Mouse (Mus musculus) monocyte, adult 2 months (primary cell): ENCODE results near the gene Fam90a1a.
"Not testable (repeated sequence)": the region's sequence is repeated elsewhere in the genome, so short reads cannot be mapped to it uniquely, and the experiment has no call there.

ENCODE experiments used
- DNase-seq, 2 experiments: peaks; one replicate each; pipeline ENCODE4 v3.0.0; 2022; ENCODE audit warnings: low spot score in 2 of 2, low read depth in 1 of 2

Gene Fam90a1a

DNA sequence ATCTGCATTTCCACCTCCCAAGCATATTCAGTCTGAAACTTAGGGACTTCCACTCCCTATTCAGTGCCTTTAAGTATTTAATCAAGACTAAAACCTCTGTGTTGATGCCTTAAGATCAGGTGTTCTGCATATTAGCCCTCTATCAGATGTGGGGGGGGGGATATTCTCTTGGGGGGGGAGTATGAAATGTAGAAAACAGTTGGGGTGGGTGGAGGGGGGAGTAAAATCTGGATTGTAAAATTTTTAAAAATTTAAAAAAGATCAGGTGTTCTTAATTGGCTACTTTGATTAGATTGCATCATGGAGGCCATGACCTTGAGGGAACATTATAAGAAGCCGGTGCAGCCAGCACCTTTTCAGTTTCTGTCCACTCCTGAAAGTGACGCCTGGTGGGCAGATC, at the start of gene Fam90a1a:
Gene Fam90a1a (plus strand): TSS at position 301 of the 400 bp plus-strand sequence.
- no peak for DNase-seq

DNA sequence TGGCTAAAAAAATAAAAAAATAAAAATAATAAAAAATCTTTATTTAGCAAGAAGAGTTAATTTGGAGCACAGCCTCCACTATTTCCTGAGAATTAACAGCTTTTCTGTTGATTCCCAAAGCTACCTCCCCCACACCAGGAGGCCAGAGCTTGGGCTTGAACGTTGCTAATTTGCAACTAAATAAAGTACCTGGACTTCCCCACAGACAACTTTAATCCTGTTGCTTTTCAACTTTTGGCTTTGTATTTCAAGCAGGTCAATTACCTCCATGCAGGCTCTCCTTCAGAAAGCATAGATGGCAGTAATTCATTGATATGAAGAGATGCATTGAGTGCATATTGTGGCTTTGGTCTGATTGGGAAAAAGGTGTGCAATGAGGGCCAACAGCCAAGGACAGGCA, 46.6 kb upstream of the Fam90a1a start:
- DNase-seq: no peak

- no peak for DNase-seq
Observed at GRCm38 (mm10) chr8:21912554-21912953, 46.0 kb upstream of the Fam90a1a start.

DNA sequence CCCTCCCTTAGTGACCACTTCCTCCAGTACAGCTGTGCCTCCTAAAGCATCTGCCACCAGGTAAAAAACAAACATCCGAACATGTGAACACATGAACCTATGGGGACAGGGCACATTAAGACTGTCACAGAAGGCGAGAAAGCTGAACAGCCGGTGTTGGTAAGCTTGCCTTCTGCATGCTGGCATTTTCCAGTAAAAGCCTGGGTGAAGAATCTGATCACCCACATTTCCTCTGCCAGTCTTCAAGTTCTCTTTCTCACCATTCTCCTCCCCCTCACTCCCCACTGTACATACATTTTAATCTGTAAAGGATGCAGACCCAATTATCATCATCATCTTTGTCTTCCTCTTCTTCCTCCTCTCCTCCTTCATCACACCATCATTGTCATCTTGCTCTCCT, 42.9 kb upstream of the Fam90a1a start:
- DNase-seq: no peak

DNA sequence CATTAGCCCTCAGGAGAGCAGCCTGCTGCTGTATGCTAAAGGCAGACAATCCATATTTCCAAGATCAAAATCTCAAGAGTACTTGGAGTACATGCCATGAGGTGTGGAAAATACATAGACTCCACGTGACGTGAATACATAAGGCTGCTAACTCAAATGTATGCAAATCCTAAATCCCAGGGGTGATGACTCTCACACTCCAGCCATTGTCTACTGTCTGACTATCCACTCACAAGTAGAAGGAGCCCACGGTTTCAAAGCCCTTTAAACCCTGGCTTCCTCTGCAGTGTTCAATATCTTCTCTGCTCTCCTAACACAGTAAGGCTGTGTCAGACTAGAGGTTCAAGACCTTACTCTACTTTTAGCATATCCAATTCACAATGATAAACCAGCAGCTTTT, 27.8 kb upstream of the Fam90a1a start:
- DNase-seq: not testable (repeated sequence)

GRCm38 (mm10) chr8:21932610-21933009, 25.9 kb upstream of the Fam90a1a start, which contains the start of gene Defb15:
Gene Defb15, minus strand, starts transcription at chr8:21932710.
- DNase-seq: no peak

DNA sequence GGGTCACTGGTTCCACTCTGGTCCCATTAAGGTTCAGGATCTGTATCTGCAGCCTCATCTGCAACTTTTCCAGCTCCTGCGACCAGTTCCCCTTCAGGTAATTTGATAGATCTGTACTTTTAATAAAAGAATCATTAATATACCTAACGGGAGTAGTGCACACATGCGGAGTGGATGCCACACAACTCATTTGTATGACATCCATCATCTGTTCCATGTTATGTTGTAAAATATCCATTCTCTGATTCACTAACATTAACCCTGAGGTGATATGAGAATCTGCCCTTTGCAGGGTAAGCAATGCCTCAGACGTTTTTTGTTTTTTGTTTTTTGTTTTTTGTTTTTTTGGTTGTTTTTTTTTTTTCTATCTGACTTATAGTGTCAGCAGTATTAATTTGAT, 20.5 kb upstream of the Fam90a1a start, which contains the start of gene Defb35:
Gene Defb35 (plus strand): TSS at position 301 of the 400 bp plus-strand sequence.
- DNase-seq: not testable (repeated sequence)

DNA sequence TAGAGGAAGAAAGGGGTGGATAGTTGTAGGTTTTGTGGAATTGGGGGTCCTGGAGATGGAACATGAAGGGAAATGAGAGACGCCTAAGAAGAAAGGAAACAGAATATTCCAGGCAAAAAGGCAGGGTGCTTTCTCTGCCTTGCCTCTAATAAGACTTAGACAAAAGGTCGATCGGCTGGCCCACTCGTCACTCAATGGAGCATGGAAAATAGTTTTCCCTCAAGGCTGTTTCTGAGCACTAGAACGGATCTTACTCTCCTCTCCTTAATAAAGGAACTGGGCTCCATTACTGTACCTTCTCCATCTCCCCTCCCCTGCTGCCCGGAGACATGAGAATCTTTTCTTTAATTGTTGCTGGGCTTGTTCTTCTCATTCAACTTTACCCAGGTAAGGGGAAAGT, 12.1 kb upstream of the Fam90a1a start, which contains the start of gene Defb13:
Gene Defb13 (plus strand): TSS at position 301 of the 400 bp plus-strand sequence.
- DNase-seq: no peak

- no peak for DNase-seq
Observed at GRCm38 (mm10) chr8:21947311-21948017, 11.1 kb upstream of the Fam90a1a start.

DNA sequence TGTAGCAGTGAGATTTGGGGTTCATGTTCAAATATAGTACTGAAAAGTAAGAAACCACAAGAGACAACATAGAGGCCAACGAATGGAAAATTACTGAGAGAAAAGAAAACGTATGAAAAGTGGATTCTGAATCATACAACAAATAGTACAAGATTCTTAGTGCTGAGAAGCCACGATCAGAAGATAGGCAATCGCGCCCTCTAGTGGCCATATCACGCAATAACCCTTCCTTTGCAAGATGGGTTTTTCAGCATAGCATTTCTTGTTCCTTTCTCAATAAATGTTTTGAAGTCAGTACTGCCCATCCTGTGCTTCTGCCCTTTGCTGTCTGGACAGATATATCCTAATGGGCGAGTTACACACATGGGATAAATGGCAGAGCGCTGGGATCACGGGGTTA, 3.2 kb upstream of the Fam90a1a start:
- DNase-seq: no peak

- no peak for DNase-seq
Observed at GRCm38 (mm10) chr8:21956336-21956735, 2.2 kb upstream of the Fam90a1a start.

- DNase-seq: no peak
Observed at GRCm38 (mm10) chr8:21966646-21967045, 8.1 kb downstream of the Fam90a1a start.

- no peak for DNase-seq
Observed at GRCm38 (mm10) chr8:21969475-21969874, 11.0 kb downstream of the Fam90a1a start, which contains the start of gene Ccdc70. Gene Ccdc70, plus strand, starts transcription at chr8:21969775.

DNA sequence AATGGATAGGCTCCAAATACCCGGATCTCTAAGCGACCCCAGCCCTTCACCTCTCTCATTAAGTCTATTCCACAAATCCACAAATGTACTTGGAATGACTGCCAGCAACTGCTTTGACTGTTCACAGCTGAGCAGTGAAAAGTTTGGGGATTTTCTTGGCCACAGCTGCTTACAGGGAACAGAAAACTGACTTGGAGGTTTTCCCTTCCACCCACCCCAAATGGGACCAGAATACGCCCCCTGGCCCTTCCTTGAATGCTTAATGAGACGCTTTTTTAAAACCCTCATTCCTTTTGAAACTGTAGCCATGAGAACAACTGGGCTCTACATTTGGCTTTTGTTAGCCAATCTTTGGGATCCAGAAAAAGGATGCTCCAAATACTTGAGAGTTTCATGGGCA, 19.7 kb downstream of the Fam90a1a start:
- no peak for DNase-seq

DNA sequence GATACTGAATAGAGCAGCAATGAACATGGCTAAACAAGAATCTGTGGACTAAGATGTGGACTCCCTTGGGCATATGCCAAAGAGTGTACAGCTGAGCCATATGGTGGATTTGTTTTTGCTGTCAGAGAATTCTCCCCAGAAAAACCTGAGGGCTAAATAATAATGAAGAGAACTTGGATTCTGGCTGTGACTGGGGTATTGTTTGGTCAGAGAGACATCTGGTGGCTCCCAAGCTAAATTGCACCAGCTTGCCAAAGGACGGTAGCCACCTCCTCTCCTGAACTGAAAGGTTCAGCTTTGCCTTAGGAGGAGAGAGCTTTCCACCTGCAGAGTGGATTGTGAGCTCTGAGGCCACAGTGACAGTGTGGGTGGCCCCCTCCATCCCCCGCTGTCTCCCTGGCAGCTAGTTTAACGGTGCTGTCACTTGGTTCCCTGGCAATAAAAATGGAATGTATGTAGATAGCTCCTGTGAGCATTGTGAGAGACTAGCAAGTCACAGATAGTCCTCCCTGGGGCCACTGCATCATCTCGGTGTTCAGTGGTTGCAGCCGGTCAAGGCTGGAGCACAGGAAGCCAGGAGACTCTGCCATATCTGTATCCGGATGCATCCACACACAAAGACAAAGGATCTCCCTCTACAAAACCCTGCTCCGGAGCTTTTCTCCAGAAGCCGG, 23.3 kb downstream of the Fam90a1a start:
- DNase-seq: no peak

GRCm38 (mm10) chr8:21992184-21992583, 33.7 kb downstream of the Fam90a1a start:
- no peak for DNase-seq

GRCm38 (mm10) chr8:21995181-21995580, 36.7 kb downstream of the Fam90a1a start:
- DNase-seq: no peak

GRCm38 (mm10) chr8:22004750-22005522, 46.4 kb downstream of the Fam90a1a start:
- DNase-seq: no peak

GRCm38 (mm10) chr8:22006423-22006822, 47.9 kb downstream of the Fam90a1a start:
- DNase-seq: no peak

DNA sequence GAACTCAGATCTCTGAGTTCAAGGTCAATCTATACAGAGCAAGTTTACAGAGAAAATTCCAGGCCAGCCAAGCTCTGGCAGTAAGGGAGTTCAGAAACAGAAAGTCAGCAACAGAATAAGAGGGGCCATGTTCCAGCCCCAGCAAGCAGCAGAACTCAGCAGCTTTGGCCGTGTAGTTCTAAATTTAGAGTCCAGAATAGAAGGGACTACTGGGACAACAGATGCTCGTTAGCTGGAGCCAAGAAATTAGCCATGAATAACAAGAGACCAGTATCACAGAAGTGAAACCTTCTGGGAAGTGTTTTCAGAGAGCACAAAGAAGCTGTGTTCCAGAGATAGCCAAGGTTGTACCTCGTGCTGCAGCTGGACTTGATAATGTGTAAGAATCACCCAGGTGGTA, 50.9 kb downstream of the Fam90a1a start:
- no peak for DNase-seq

DNA sequence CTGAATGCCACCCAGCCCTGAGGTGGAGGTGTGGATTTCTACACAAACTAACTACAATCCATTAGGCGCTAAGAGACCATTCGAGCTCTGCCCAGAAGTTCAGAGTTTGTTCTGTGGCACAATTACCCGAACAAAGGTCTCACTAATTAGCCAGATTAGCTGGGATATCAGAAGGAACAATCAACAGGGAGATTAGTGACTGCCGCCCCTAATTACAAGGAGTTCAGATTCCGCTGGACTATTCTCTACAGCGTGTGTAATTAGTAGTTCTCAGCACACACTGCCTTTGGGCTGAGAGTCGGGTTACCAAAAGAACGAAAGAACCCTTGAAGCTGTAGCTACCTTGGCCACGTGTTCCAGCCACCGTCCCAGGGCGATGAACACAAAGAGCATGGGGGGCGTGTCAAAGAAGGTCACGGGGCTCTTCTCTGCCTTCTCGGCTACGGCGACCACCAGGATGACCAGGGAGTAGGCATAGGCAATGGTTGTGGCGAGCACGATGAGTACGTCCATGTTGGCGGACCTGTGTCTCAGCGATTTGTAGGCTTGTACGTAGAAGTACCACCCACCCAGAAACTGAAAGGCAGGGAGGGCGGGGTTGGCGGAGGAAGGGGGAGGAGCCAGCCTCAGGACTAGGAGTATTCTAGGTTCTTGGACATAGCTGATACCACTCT, 54.7 kb downstream of the Fam90a1a start:
- DNase-seq: no peak
